ENCODE assay signal across 29 mouse cellular contexts in the genomic region with DNA sequence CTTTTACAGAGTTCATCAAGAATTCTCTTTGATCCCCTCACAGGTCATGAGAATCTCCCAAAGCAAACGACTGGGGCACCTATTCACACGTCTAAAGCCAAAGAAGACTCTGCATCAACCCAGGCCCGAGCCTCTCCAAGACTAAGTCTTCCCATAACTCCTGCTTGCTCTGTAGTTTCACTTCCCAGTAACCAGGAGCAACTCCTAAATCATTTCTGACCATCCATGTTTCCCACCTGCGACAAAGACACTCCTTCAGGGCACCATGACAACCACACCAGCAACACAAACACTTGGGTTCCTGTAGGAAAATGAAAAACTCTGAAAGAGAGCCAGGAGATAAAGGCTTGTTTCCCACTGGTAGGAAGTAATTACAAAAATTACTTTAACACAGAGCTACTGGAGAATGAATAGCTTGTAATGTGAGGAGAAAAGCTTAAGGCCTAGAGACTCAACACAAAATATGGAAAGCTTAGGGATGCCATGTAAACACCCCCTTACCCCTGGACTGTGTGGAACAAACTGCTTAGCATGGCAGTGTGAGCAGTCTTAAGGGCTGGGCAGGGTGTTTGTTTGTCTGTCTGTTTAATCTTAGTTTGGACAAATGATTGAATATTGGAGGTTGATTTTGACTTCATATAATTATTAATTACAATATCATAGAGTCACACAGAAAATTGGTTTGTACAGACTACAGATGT.
A peak's percentile ranks its signal among the peaks of the same experiment; 100 is the strongest.
DNase-seq lines count a peak whose midpoint lies in the region; ATAC-seq and TF ChIP-seq lines count a peak whose summit lies in the region.
"Had no signal": no experiment of that assay in that cellular context is flagged by ENCODE, and none has a peak within 500 bp of the region (broad histone marks: within the 10 kb centered on the region; RNA-seq: fewer than 3 reads in every experiment).

No protein-coding gene starts in this region.

- TF ChIP-seq CTCF in hindbrain, postnatal 0 days (IDR thresholded peaks at IDR 0.05; ENCODE audit: low read depth), result no peak

- H3K9me3 ChIP-seq in hindbrain, embryonic 14.5 days (ENCODE audit: control insufficient read depth, low read length), result no peaks in the 10 kb centered on the region
- H3K9me3 ChIP-seq in hindbrain, postnatal 0 days (ENCODE audit: low read length), result no peaks in the 10 kb centered on the region
- H3K9me3 ChIP-seq in forebrain, embryonic 15.5 days, result no peaks in the 10 kb centered on the region
- no peaks in the 10 kb centered on the region for H3K9me3 ChIP-seq in neural tube, embryonic 15.5 days (replicated peaks)
- H3K9me3 ChIP-seq: hindbrain, embryonic 12.5 days; kidney, embryonic 15.5 days; liver, embryonic 12.5 days; midbrain, embryonic 15.5 days; stomach, embryonic 15.5 days had no signal

- no peaks in the 10 kb centered on the region for H3K36me3 ChIP-seq in hindbrain, embryonic 14.5 days (replicated peaks; ENCODE audit: control insufficient read depth, insufficient read depth)
- H3K36me3 ChIP-seq in hindbrain, postnatal 0 days (ENCODE audit: insufficient read depth, low read length), result no peaks in the 10 kb centered on the region
- H3K36me3 ChIP-seq in forebrain, embryonic 15.5 days, result no peaks in the 10 kb centered on the region
- no peaks in the 10 kb centered on the region for H3K36me3 ChIP-seq in neural tube, embryonic 15.5 days
- H3K36me3 ChIP-seq: G1E; hindbrain, embryonic 12.5 days; kidney, embryonic 15.5 days; liver, embryonic 12.5 days; midbrain, embryonic 15.5 days; stomach, embryonic 15.5 days had no signal

- H3K4me1 ChIP-seq in hindbrain, embryonic 14.5 days (replicated peaks; ENCODE audit: control insufficient read depth, insufficient read depth, low read length), result no peaks in the 10 kb centered on the region
- H3K4me1 ChIP-seq in hindbrain, postnatal 0 days (ENCODE audit: insufficient read depth, low read length), result no peaks in the 10 kb centered on the region
- H3K4me1 ChIP-seq in forebrain, embryonic 15.5 days, result no peaks in the 10 kb centered on the region
- H3K4me1 ChIP-seq in neural tube, embryonic 15.5 days, result no peaks in the 10 kb centered on the region
- H3K4me1 ChIP-seq: hindbrain, embryonic 12.5 days; kidney, embryonic 15.5 days; liver, embryonic 12.5 days; midbrain, embryonic 15.5 days; stomach, embryonic 15.5 days had no signal

- DNase-seq in embryo, embryonic 10.5 days (ENCODE audit: low spot score), result peak; percentile 14
- DNase-seq in embryo, embryonic 9.5 days (ENCODE audit: extremely low spot score), result no peak
- DNase-seq in hindbrain, embryonic 14.5 days (ENCODE audit: low spot score), result no peak
- DNase-seq in hindbrain, postnatal 0 days (ENCODE audit: low spot score), result no peak
- DNase-seq in gastrocnemius, postnatal 4 days (ENCODE audit: low spot score in 2 of 2), result no peak
- DNase-seq: adrenal gland, adult 8-10 months; cerebellum, adult 8-10 months; cerebellum, postnatal 25 days; gastrocnemius, postnatal 25 days; heart, adult 18-20 months; heart, postnatal 36 days; kidney, adult 18-20 months; kidney, postnatal 36 days; left cerebral cortex, postnatal 4 days; liver, postnatal 0 days; lung, postnatal 36 days; right cerebral cortex, postnatal 25 days; thymus, postnatal 14 days had no signal

- no peak overlapping the region for H3K27ac ChIP-seq in hindbrain, embryonic 14.5 days
- no peak overlapping the region for H3K27ac ChIP-seq in hindbrain, postnatal 0 days
- H3K27ac ChIP-seq in forebrain, embryonic 15.5 days (replicated peaks), result no peak overlapping the region
- H3K27ac ChIP-seq in neural tube, embryonic 15.5 days (replicated peaks), result no peak overlapping the region
- H3K27ac ChIP-seq: hindbrain, embryonic 12.5 days; kidney, embryonic 15.5 days; layer of hippocampus, adult 2 months; liver, embryonic 12.5 days; midbrain, embryonic 15.5 days; stomach, embryonic 15.5 days had no signal

- H3K4me2 ChIP-seq in hindbrain, embryonic 14.5 days (replicated peaks), result no peak overlapping the region
- no peak overlapping the region for H3K4me2 ChIP-seq in hindbrain, postnatal 0 days (ENCODE audit: low read depth, low read length)
- H3K4me2 ChIP-seq in forebrain, embryonic 15.5 days (replicated peaks), result no peak overlapping the region
- H3K4me2 ChIP-seq in neural tube, embryonic 15.5 days, result no peak overlapping the region
- H3K4me2 ChIP-seq: heart, embryonic 11.5 days; hindbrain, embryonic 12.5 days; kidney, embryonic 15.5 days; liver, embryonic 12.5 days; midbrain, embryonic 15.5 days; stomach, embryonic 15.5 days had no signal

- 49% methylated on average over 4 of the region's 4 CpGs for WGBS in hindbrain, embryonic 14.5 days
- WGBS in hindbrain, postnatal 0 days, result 44% methylated on average over 4 of the region's 4 CpGs
- 41% methylated on average over 4 of the region's 4 CpGs for WGBS in forebrain, embryonic 15.5 days
- 35% methylated on average over 4 of the region's 4 CpGs for WGBS in neural tube, embryonic 15.5 days

- no peak overlapping the region for H3K4me3 ChIP-seq in hindbrain, embryonic 14.5 days (replicated peaks; ENCODE audit: low read length)
- no peak overlapping the region for H3K4me3 ChIP-seq in hindbrain, postnatal 0 days (ENCODE audit: low read length)
- no peak overlapping the region for H3K4me3 ChIP-seq in forebrain, embryonic 15.5 days
- no peak overlapping the region for H3K4me3 ChIP-seq in neural tube, embryonic 15.5 days (replicated peaks)
- H3K4me3 ChIP-seq: erythroblast, embryonic 14.5 days; hindbrain, embryonic 12.5 days; kidney, embryonic 15.5 days; layer of hippocampus, adult 2 months; liver, embryonic 12.5 days; midbrain, embryonic 15.5 days; stomach, embryonic 15.5 days had no signal

- no peak overlapping the region for H3K9ac ChIP-seq in hindbrain, embryonic 14.5 days
- no peak overlapping the region for H3K9ac ChIP-seq in hindbrain, postnatal 0 days (replicated peaks; ENCODE audit: low read length)
- H3K9ac ChIP-seq in forebrain, embryonic 15.5 days (replicated peaks), result no peak overlapping the region
- no peak overlapping the region for H3K9ac ChIP-seq in neural tube, embryonic 15.5 days (replicated peaks)
- H3K9ac ChIP-seq: hindbrain, embryonic 12.5 days; kidney, embryonic 15.5 days; liver, embryonic 12.5 days; liver, postnatal 0 days; midbrain, embryonic 15.5 days; stomach, embryonic 15.5 days had no signal

- ATAC-seq in hindbrain, embryonic 14.5 days (ENCODE audit: low FRiP score), result peak; percentile 55; the same call in 1 of the 2 replicates
- no peak for ATAC-seq in hindbrain, postnatal 0 days
- ATAC-seq in forebrain, embryonic 15.5 days (replicated peaks), result 0 out of 2 replicates have a peak, but pooled peaks have one; percentile 23
- 0 out of 2 replicates have a peak, but pooled peaks have one; percentile 45 for ATAC-seq in neural tube, embryonic 15.5 days (ENCODE audit: low FRiP score)
- ATAC-seq: liver, embryonic 12.5 days; liver, postnatal 0 days; midbrain, embryonic 15.5 days had no signal

- H3K27me3 ChIP-seq in hindbrain, embryonic 14.5 days (ENCODE audit: control insufficient read depth, insufficient read depth, low read length), result no peaks in the 10 kb centered on the region
- no peaks in the 10 kb centered on the region for H3K27me3 ChIP-seq in hindbrain, postnatal 0 days (ENCODE audit: insufficient read depth, low read length)
- H3K27me3 ChIP-seq in forebrain, embryonic 15.5 days, result no peaks in the 10 kb centered on the region
- no peaks in the 10 kb centered on the region for H3K27me3 ChIP-seq in neural tube, embryonic 15.5 days (replicated peaks)
- H3K27me3 ChIP-seq: hindbrain, embryonic 12.5 days; kidney, embryonic 15.5 days; liver, embryonic 12.5 days; stomach, embryonic 15.5 days had no signal
